Comparison of ENCODE assay signal across 8 mouse cellular contexts in the genomic region with DNA sequence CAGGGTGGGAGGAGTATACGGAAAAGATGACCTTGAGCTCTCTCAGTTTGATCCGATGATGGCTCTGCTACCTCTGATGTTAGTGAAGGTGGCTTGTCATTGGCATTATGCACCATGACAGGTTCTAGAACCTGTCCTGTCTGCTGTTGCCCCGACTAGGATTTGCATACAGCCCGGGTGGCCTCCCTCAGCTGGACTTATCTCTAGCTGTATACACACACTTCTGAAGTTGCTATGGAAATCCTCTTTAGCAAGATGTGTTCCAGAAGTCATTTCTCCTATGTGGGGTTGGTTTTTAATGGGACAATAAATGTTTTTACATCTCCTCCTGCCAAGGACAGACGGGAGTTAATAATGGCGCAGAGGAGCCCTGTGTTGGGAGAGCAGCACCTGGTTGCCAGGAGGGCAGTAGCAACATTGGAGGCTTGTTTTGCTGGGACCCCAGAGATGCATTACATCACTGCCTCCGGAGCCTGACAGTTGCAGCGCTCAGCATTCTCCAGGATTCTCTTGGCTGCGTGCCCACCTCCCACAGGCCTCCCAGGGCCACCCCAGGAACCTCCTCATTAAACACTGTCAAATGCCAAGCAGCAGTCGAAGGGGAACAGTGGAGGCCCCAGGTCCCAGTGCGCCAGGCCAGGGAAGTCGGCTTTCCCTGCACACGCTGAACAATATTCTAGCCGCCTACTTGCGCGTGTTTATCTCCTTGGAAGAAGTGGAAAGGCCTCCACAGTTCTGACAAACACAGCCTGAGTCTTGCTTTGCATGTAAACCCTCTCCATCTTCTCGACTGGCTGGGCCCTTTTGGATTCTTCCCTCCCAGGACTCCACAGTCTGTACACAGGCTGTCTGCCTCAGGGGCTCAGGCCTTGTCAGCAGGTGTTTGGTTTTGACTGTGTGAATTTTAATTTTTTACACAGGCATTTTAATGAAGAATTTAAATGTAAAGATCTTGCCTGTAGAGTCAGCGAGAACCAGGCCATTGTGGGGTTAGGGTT.
DNase-seq lines count a peak whose midpoint lies in the region; ATAC-seq and TF ChIP-seq lines count a peak whose summit lies in the region.

No protein-coding gene starts in this region.

- WGBS in neural tube, embryonic 11.5 days: 71% methylated on average over 18 of the region's 18 CpGs
- 75% methylated on average over 18 of the region's 18 CpGs for WGBS in hindbrain, embryonic 10.5 days

- peaks cover 3% of the 10 kb centered on the region; the same call in 1 of the 2 replicates for H3K4me1 ChIP-seq in neural tube, embryonic 11.5 days (ENCODE audit: control insufficient read depth, insufficient read depth, low read length)
- H3K4me1 ChIP-seq in hindbrain, embryonic 10.5 days (replicated peaks): peaks cover 17% of the 10 kb centered on the region

- no peaks in the 10 kb centered on the region for H3K36me3 ChIP-seq in neural tube, embryonic 11.5 days (ENCODE audit: control insufficient read depth, insufficient read depth, low read length)
- H3K36me3 ChIP-seq in hindbrain, embryonic 10.5 days: no peaks in the 10 kb centered on the region

- peak; percentile 41; the same call in 1 of the 2 replicates for ATAC-seq in neural tube, embryonic 11.5 days (ENCODE audit: insufficient read depth, low FRiP score, low TSS enrichment)

- H3K9me3 ChIP-seq in neural tube, embryonic 11.5 days (ENCODE audit: control insufficient read depth, low read length): no peaks in the 10 kb centered on the region
- no peaks in the 10 kb centered on the region for H3K9me3 ChIP-seq in hindbrain, embryonic 10.5 days

- no peak overlapping the region for H3K4me2 ChIP-seq in neural tube, embryonic 11.5 days (ENCODE audit: low read depth)

- TF ChIP-seq CTCF in layer of hippocampus, adult 2 months (conservative IDR thresholded peaks at IDR 0.05): no peak

- peak; percentile 78 for DNase-seq in neural tube, embryonic 11.5 days (ENCODE audit: low spot score)
- no peak for DNase-seq in neural tube, embryonic 10.5 days (ENCODE audit: extremely low spot score, low spot score)
- DNase-seq in forelimb bud, embryonic 11.5 days (ENCODE audit: low read depth, low spot score): peak; percentile 48
- DNase-seq in hindbrain, embryonic 10.5 days (ENCODE audit: low spot score): no peak
- peak; percentile 74 for DNase-seq in layer of hippocampus, adult 2 months (ENCODE audit: low spot score in 2 of 2)
- DNase-seq in lung, postnatal 10 days: peak; percentile 84
- DNase-seq in right cerebral cortex, postnatal 14 days: peak; percentile 86
- no peak for DNase-seq in thymus, postnatal 0 days (ENCODE audit: low spot score)

- H3K9ac ChIP-seq in neural tube, embryonic 11.5 days (ENCODE audit: low read length): no peak overlapping the region

- no peak overlapping the region for H3K4me3 ChIP-seq in neural tube, embryonic 11.5 days (ENCODE audit: low read depth, low read length)
- H3K4me3 ChIP-seq in hindbrain, embryonic 10.5 days: no peak overlapping the region
- H3K4me3 ChIP-seq in layer of hippocampus, adult 2 months: no peak overlapping the region

- no peaks in the 10 kb centered on the region for H3K27me3 ChIP-seq in neural tube, embryonic 11.5 days (ENCODE audit: control insufficient read depth, insufficient read depth, low read length)
- no peaks in the 10 kb centered on the region for H3K27me3 ChIP-seq in hindbrain, embryonic 10.5 days (ENCODE audit: insufficient read depth, poor library complexity, severe bottlenecking)

- peak overlapping the region; percentile 20; the same call in 1 of the 2 replicates for H3K27ac ChIP-seq in neural tube, embryonic 11.5 days (ENCODE audit: low read depth, low read length)
- peak overlapping the region; percentile 62 for H3K27ac ChIP-seq in hindbrain, embryonic 10.5 days
- H3K27ac ChIP-seq in layer of hippocampus, adult 2 months: peak overlapping the region; percentile 15

Comparison
In these comparisons a context has a peak if more than half of its experiments do, and no peak if none do; other contexts are left out.
1. DNase-seq: peak in neural tube, embryonic 11.5 days (single experiment), forelimb bud, embryonic 11.5 days (single experiment), layer of hippocampus, adult 2 months (2 of 2), lung, postnatal 10 days (single experiment) and right cerebral cortex, postnatal 14 days (single experiment); none in neural tube, embryonic 10.5 days (single experiment), hindbrain, embryonic 10.5 days (single experiment) and thymus, postnatal 0 days (single experiment).
2. Peak in every context shown above with its lines, with median percentiles within 50 percentile points of each other: H3K27ac ChIP-seq.